Mouse (Mus musculus) kidney, postnatal 25 days (tissue): ENCODE results near the gene Cadm1.
A peak's percentile ranks its signal among the peaks of the same experiment; 100 is the strongest.

Source experiments
- DNase-seq, 2 experiments: peaks; one replicate each; pipeline ENCODE4 v3.0.0; 2021; ENCODE audit warnings: mixed read lengths in 2 of 2

Cadm1 gene

GRCm38 (mm10) chr9:47529602-47530450, at the start of gene Cadm1:
Cadm1 (plus strand) TSS chr9:47530173.
- DNase-seq: peak; percentile 97 to 98

GRCm38 (mm10) chr9:47484506-47484905, 45.5 kb upstream of the Cadm1 start:
- no peak for DNase-seq

GRCm38 (mm10) chr9:47485186-47485585, 44.8 kb upstream of the Cadm1 start:
- no peak for DNase-seq

GRCm38 (mm10) chr9:47499761-47500160, 30.2 kb upstream of the Cadm1 start:
- no peak for DNase-seq

- peak in 1 of 2 experiments; percentile 3 for DNase-seq
Measured at GRCm38 (mm10) chr9:47505956-47506355, 24.0 kb upstream of the Cadm1 start.

- DNase-seq: no peak
Measured at GRCm38 (mm10) chr9:47506876-47507275, 23.1 kb upstream of the Cadm1 start.

- DNase-seq: no peak
Measured at GRCm38 (mm10) chr9:47508109-47508508, 21.9 kb upstream of the Cadm1 start.

- DNase-seq: no peak
Measured at GRCm38 (mm10) chr9:47512521-47512920, 17.5 kb upstream of the Cadm1 start.

GRCm38 (mm10) chr9:47514318-47514717, 15.7 kb upstream of the Cadm1 start:
- DNase-seq: no peak

GRCm38 (mm10) chr9:47516238-47516637, 13.7 kb upstream of the Cadm1 start:
- no peak for DNase-seq

GRCm38 (mm10) chr9:47527290-47527689, 2.7 kb upstream of the Cadm1 start:
- no peak for DNase-seq

GRCm38 (mm10) chr9:47527741-47528140, 2.2 kb upstream of the Cadm1 start:
- DNase-seq: no peak

- no peak for DNase-seq
Measured at GRCm38 (mm10) chr9:47529182-47529581, 791 bp upstream of the Cadm1 start.

GRCm38 (mm10) chr9:47530544-47530921, 560 bp downstream of the Cadm1 start:
- DNase-seq: no peak

GRCm38 (mm10) chr9:47530922-47531850, 1.2 kb downstream of the Cadm1 start:
- DNase-seq: peak; percentile 51 to 83

- peak in 1 of 2 experiments; percentile 4 for DNase-seq
Measured at GRCm38 (mm10) chr9:47532215-47532865, 2.4 kb downstream of the Cadm1 start.

GRCm38 (mm10) chr9:47533461-47533860, 3.5 kb downstream of the Cadm1 start:
- DNase-seq: no peak

- no peak for DNase-seq
Measured at GRCm38 (mm10) chr9:47534573-47535475, 4.9 kb downstream of the Cadm1 start.

GRCm38 (mm10) chr9:47545245-47545644, 15.3 kb downstream of the Cadm1 start:
- no peak for DNase-seq

GRCm38 (mm10) chr9:47545667-47546066, 15.7 kb downstream of the Cadm1 start:
- no peak for DNase-seq

GRCm38 (mm10) chr9:47548402-47548801, 18.4 kb downstream of the Cadm1 start:
- no peak for DNase-seq

GRCm38 (mm10) chr9:47548916-47549315, 18.9 kb downstream of the Cadm1 start:
- no peak for DNase-seq
